Mouse (Mus musculus): ENCODE measurements at regions not wholly inside any gene's neighbourhood (a gene's known extent, or its start where the extent isn't known, plus 50 kb on each side); places are given as distances from the start of the nearest gene placed in this dataset.

DNA sequence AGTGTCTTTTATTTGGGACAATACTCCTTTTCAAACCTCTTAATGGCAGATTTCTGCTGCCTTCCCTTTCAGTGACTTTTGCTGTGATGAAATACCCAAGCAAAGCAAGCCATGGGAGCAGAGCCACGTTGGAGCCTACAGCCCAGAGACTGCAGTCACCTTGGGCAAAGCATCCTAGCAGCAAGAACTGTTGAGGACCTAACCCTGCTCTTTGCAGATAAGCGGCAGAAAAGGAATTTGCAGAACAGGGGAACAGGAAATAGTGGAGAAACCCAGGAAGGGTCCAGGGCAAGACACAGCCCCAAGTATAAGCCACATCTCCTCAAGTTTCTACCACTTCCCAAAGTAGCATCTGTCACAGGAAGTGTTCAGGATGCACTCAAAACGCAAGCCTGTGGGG is 426.5 kb downstream of the Prss52 start:
- TF ChIP-seq CTCF (IDR thresholded peaks at IDR 0.05; ENCODE audit: borderline replicate concordance, control insufficient read depth, extremely low read depth, insufficient read depth, low read length, poor library complexity) (no peak), POLR2A (IDR thresholded peaks at IDR 0.05; ENCODE audit: control insufficient read depth, extremely low read depth, insufficient read depth, low read length, poor library complexity) (no peak)
